Mouse (Mus musculus): ENCODE measurements around the gene Cldn10.

DNA sequence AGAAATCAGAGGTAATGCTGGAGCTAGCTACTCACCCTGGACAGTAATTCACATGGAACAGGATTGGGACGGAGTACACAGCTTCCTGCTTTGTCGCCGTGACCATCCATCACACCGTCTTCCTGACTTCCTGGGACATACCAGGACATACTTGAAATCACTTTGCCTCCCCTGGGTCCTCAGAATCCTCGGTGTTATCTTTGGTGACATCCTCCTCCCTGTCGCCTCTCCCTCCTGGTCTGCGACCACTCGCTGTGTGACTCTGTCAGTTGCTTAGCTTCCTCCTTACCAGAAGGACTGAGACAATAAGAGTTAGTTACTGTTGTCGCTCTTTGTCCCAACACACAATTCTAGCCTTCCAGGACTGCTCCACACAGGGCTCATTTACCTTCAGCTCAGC lies 9.6 kb downstream of the Cldn10 start:
- TF ChIP-seq POLR2A (IDR thresholded peaks at IDR 0.05; ENCODE audit: low read depth, low read length) (no peak), CTCF (IDR thresholded peaks at IDR 0.05; ENCODE audit: extremely low read depth, insufficient read length, insufficient replicate concordance, low read depth, low read length) (no peak)
